Mouse (Mus musculus) lung, adult 2 months (tissue): ENCODE results near the gene Triml1.

Source experiments
- CTCF ChIP-seq: fragments of 200-500 bp; IDR thresholded peaks from 2 replicates; pipeline ENCODE4 v1.5.1; 2011; ENCODE audit warnings: mild to moderate bottlenecking, low read length, control low read depth; ENCODE audit not compliant: insufficient read depth
- POLR2A ChIP-seq: fragments of 200-500 bp; IDR thresholded peaks from 2 replicates; pipeline ENCODE4 v1.6.1; 2011; ENCODE audit warnings: low read depth, mild to moderate bottlenecking, control low read depth, low read length, borderline replicate concordance; ENCODE audit errors: extremely low read depth

DNA sequence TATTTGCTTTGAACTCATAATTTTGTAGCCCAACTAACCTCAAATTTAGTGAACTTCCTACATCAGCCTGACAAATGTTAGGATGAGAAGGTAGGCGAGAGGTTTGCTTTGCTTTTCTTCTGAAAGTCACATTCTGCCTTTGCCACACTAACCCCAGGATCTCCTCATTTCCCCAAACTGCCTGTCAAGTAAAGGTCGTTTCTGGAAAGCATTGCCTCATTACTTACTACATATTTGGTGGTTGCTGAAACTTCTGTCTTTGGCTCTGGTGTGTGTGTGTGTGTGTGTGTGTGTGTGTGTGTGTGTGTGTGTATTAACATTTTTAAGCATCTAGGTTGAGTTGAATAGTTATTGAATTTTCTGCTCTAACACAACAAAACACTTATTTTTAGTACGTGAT lies 23.2 kb upstream of the Triml1 start:
- TF ChIP-seq POLR2A (no peak), CTCF (no peak)
